Mouse (Mus musculus): Measurements from ENCODE around the gene Zbtb40.

DNA sequence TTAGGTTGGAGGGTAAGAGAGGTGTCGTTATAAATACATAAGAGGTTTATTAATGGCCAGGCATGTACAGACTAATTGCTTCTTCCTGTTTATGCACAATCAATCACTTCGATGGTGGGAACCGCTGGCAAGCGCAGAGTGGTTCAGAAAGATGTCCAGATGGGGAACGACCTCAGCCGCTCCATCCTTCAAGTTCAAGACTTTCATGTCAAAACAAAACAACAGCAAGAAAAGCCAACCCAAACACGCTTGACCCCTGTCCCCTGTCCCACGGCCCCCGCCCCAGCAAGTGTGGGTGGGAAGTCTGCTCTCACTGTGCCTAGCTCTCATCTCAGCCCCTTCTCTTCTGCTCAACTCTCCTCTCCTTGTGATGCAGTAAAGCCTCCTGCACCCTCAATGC is 88.0 kb downstream of the Zbtb40 start:
- TF ChIP-seq CTCF (IDR thresholded peaks at IDR 0.05; ENCODE audit: low read depth) = no peak
- no peak for TF ChIP-seq EP300 (IDR thresholded peaks at IDR 0.05; ENCODE audit: low read depth)
